Mouse (Mus musculus) hindbrain, embryonic 10.5 days (tissue): Measurements from ENCODE around the gene Cxcl17. TPM values are rescaled to one million over a fixed set of nuclear protein-coding genes. Genes with fewer than 3 reads are reported as not detected.
"Not testable (repeated sequence)": the region's sequence is repeated elsewhere in the genome, so short reads cannot be mapped to it uniquely, and the experiment has no call there.

Experiments used
- DNase-seq: peaks from one replicate; pipeline ENCODE4 v3.0.0-alpha.2; 2017; ENCODE audit warnings: low spot score
- H3K27ac ChIP-seq: fragments of 300-500 bp; sonication (generic); 2 replicates; pipeline ENCODE4 v1.5.1; 2016; ENCODE audit warnings: mild to moderate bottlenecking, moderate library complexity
- H3K27me3 ChIP-seq: fragments of 300-500 bp; sonication (generic); 2 replicates; pipeline ENCODE4 v1.6.1; 2016; ENCODE audit warnings: mild to moderate bottlenecking; ENCODE audit not compliant: poor library complexity, insufficient read depth, severe bottlenecking
- H3K36me3 ChIP-seq: fragments of 300-500 bp; sonication (generic); 2 replicates; pipeline ENCODE4 v1.6.1; 2016; ENCODE audit warnings: mild to moderate bottlenecking, moderate library complexity
- H3K4me1 ChIP-seq: fragments of 300-500 bp; sonication (generic); replicated peaks from 2 replicates; pipeline ENCODE4 v1.6.1; 2016; ENCODE audit warnings: mild to moderate bottlenecking
- H3K4me3 ChIP-seq: fragments of 300-500 bp; sonication (generic); 2 replicates; pipeline ENCODE4 v1.5.1; 2016; ENCODE audit warnings: mild to moderate bottlenecking, moderate library complexity
- H3K9me3 ChIP-seq: fragments of 300-500 bp; sonication (generic); 2 replicates; pipeline ENCODE4 v1.6.1; 2016; ENCODE audit warnings: mild to moderate bottlenecking, moderate library complexity
- WGBS: fragments of 180-500 bp; shearing (Covaris S2); methylation state at CpG from one replicate; pipeline ENCODE4 v1.1.7; 2016; 5-methylcytosine and 5-hydroxymethylcytosine counted together
- polyA plus RNA-seq: library from polyadenylated mRNA; unstranded; fragments of >200 nt; fragmentation: Nextera tagmentation; extraction: Ambion mirVana; gene quantifications from 2 replicates; pipeline ENCODE4 v1.2.1, GENCODE M21; 2016

Gene Cxcl17
- polyA plus RNA-seq, 1 experiment from 2014 or later, result 0.63 TPM

GRCm38 (mm10) chr7:25434654-25435545, 22.2 kb upstream of the Cxcl17 start:
- Histone ChIP-seq H3K27me3 (no peaks in the 10 kb centered on the region), H3K9me3 (no peaks in the 10 kb centered on the region), H3K27ac (no peak overlapping the region), H3K4me3 (no peak overlapping the region), H3K36me3 (no peaks in the 10 kb centered on the region), H3K4me1 (peaks cover 27% of the 10 kb centered on the region)
- DNase-seq, result no peak
- WGBS, result 88% methylated on average over 10 of the region's 10 CpGs

DNA sequence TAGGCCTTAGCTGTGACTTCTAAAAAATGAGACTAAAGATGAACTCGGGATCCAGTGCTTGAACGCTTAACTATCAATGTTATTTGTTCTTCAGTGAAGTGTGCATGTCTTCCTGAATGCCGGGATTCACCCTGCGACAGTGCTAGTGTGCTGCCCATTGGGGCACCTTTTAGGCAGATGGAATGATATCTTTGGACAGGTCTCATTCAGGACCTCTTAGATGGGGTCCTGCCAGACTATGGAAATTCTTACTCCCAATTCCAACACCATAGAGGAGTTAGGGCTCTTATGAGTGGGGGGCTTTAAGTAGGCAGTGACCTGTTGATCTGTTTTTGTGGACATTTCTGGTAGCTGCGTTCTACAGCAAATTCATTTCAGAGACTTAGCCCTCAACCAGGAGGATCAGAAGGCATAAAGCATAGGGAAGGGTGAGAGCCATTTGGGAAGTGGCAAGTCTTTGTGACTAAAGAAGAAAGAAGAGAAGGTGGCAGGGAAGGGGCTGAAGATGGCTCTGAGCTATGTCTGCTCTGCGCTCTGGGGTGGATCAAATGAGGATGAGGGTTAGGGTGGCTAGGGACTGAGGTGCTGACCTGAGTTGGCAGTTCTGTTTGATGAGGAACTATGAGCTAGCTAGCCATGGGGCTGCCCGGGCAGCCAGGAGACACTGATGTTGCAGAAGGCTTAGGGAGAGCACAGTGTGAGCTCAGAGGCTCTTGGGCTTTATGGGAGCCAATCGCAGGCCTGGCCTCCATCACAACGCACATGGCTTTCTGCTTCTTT, 21.3 kb upstream of the Cxcl17 start:
- no peak for DNase-seq
- H3K4me3 ChIP-seq, result no peak overlapping the region
- peaks cover 27% of the 10 kb centered on the region for H3K4me1 ChIP-seq
- peak overlapping the region; percentile 81 for H3K27ac ChIP-seq
- no peaks in the 10 kb centered on the region for H3K9me3 ChIP-seq
- H3K27me3 ChIP-seq, result no peaks in the 10 kb centered on the region
- WGBS, result 91% methylated on average over 9 of the region's 9 CpGs
- no peaks in the 10 kb centered on the region for H3K36me3 ChIP-seq

- peak overlapping the region; percentile 81 for H3K27ac ChIP-seq
- no peaks in the 10 kb centered on the region for H3K27me3 ChIP-seq
- H3K9me3 ChIP-seq, result no peaks in the 10 kb centered on the region
- H3K4me3 ChIP-seq, result no peak overlapping the region
- peak; percentile 23 for DNase-seq
- no peaks in the 10 kb centered on the region for H3K36me3 ChIP-seq
- H3K4me1 ChIP-seq, result peaks cover 27% of the 10 kb centered on the region
- WGBS, result 12% methylated on average over 5 of the region's 5 CpGs
Observed at GRCm38 (mm10) chr7:25433007-25433541, 20.4 kb upstream of the Cxcl17 start.

DNA sequence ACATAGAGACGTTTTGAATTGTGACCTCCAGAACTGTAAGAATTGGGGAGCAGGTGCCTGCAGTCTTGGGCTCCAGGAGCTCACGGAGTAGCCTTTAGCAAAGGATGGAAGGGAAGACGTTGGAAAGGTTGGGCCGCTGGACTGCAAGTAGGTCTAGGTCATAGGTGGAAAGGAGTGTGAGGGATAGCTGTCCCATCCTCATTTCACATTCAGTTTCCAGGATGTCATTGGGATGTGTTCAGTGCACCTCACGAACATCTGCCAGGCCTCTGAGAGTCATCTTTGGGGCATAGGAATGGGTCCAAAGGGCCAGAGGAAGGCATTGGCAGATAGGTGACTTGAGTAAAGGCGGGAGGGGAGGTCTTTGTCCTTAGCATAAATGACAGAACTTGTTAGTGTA, 19.7 kb upstream of the Cxcl17 start:
- Histone ChIP-seq H3K27ac (peak overlapping the region; percentile 81; the same call in 1 of the 2 replicates), H3K4me3 (no peak overlapping the region), H3K36me3 (no peaks in the 10 kb centered on the region), H3K9me3 (no peaks in the 10 kb centered on the region), H3K4me1 (peaks cover 27% of the 10 kb centered on the region), H3K27me3 (no peaks in the 10 kb centered on the region)
- WGBS, result 93% methylated on average over 6 of the region's 6 CpGs
- no peak for DNase-seq

- Histone ChIP-seq H3K4me1 (peaks cover 22% of the 10 kb centered on the region), H3K27me3 (no peaks in the 10 kb centered on the region), H3K4me3 (no peak overlapping the region), H3K36me3 (no peaks in the 10 kb centered on the region), H3K27ac (no peak overlapping the region), H3K9me3 (no peaks in the 10 kb centered on the region)
- WGBS, result 83% methylated on average over 4 of the region's 4 CpGs
- no peak for DNase-seq
Observed at GRCm38 (mm10) chr7:25429886-25430784, 17.4 kb upstream of the Cxcl17 start.

DNA sequence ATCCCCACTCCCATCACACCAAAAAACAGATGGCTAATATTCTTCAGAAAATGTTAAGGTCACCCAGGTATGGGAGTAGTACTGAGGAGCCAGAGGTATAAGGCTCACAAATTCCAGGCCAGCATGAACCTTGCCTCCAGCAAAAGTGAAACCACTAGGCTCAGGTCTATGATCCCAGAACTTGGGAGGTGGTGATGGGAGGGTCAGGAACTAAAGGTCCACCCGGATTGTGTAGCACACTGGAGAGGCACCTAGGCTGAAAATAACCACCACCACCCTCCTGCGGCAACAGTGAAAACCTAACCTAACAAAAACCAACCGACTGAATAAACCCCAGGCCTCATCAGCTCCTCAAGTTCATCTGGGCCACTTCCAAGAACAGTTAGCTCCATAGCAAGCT, 15.6 kb upstream of the Cxcl17 start:
- Histone ChIP-seq H3K4me3 (no peak overlapping the region), H3K9me3 (no peaks in the 10 kb centered on the region), H3K36me3 (no peaks in the 10 kb centered on the region), H3K27ac (no peak overlapping the region), H3K4me1 (peaks cover 7% of the 10 kb centered on the region), H3K27me3 (peaks cover 6% of the 10 kb centered on the region; the same call in 1 of the 2 replicates)
- DNase-seq, result no peak
- WGBS, result 90% methylated on average over 3 of the region's 3 CpGs

GRCm38 (mm10) chr7:25427144-25427543, 14.5 kb upstream of the Cxcl17 start:
- no peaks in the 10 kb centered on the region for H3K9me3 ChIP-seq
- no peak overlapping the region for H3K4me3 ChIP-seq
- no peaks in the 10 kb centered on the region for H3K36me3 ChIP-seq
- H3K4me1 ChIP-seq, result peaks cover 7% of the 10 kb centered on the region; the same call in 1 of the 2 replicates
- 86% methylated on average over 5 of the region's 5 CpGs for WGBS
- DNase-seq, result no peak
- no peak overlapping the region for H3K27ac ChIP-seq
- H3K27me3 ChIP-seq, result peaks cover 18% of the 10 kb centered on the region

GRCm38 (mm10) chr7:25426380-25426779, 13.7 kb upstream of the Cxcl17 start:
- 88% methylated on average over 4 of the region's 4 CpGs for WGBS
- not testable (repeated sequence) for H3K27ac ChIP-seq, H3K9me3 ChIP-seq, H3K4me3 ChIP-seq, DNase-seq, H3K4me1 ChIP-seq, H3K36me3 ChIP-seq
- H3K27me3 ChIP-seq, result peaks cover 26% of the 10 kb centered on the region

- H3K9me3 ChIP-seq, result no peaks in the 10 kb centered on the region
- no peaks in the 10 kb centered on the region for H3K36me3 ChIP-seq
- peaks cover 7% of the 10 kb centered on the region; the same call in 1 of the 2 replicates for H3K4me1 ChIP-seq
- no peak overlapping the region for H3K4me3 ChIP-seq
- WGBS, result 36% methylated on average over 4 of the region's 4 CpGs
- no peak overlapping the region for H3K27ac ChIP-seq
- peak; percentile 80 for DNase-seq
- H3K27me3 ChIP-seq, result peaks cover 26% of the 10 kb centered on the region
Observed at GRCm38 (mm10) chr7:25424429-25424828, 11.7 kb upstream of the Cxcl17 start.

DNA sequence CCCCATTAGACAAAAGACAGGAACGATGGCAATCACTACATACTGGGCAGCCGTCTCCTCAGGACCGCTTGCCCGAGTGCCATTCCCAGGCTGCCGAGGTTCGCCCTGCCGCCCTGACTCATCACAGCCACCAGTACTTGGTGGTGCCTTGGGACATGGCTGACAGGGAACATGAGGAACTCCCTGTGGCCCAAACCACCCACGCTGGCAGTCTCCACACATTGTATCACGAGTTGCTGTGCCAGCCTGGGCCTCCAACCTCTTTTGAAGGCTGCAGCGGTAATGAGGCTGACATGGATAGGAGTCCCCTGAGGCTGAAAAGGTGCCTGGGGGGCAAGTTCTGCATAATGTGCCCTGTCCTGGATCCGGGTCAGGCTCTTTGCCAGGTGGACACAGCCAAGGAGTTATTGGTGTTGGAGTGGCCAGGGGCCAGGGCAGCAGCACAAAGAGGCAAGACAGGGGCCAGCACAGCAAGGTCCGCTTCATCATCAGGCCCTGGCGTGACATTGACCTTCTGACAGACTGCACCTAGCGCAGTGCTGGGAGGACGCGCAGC, 9.7 kb upstream of the Cxcl17 start:
- Histone ChIP-seq H3K36me3 (no peaks in the 10 kb centered on the region), H3K27me3 (peaks cover 26% of the 10 kb centered on the region), H3K27ac (no peak overlapping the region), H3K9me3 (no peaks in the 10 kb centered on the region), H3K4me3 (no peak overlapping the region), H3K4me1 (peaks cover 7% of the 10 kb centered on the region; the same call in 1 of the 2 replicates)
- 71% methylated on average over 16 of the region's 16 CpGs for WGBS
- no peak for DNase-seq

DNA sequence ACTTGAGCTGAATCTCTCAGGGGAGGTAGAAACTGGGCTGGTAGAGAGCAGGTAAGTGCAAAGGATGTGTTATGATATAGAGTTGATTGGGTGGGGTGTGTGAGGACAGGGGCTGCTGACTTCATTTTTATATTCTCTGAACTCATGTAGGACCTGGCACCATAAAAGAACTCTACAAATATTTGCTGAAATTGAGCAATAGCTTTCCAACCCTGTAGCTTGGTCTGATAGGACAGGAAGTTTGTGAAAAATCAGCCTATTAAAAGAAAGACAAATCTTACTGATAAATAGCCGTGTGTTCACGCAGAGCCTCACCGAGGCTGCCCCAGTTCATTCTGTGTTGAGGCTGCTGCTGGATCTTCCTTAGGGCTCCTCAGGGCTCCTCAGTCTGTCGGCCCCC, 7.3 kb upstream of the Cxcl17 start:
- no peak overlapping the region for H3K27ac ChIP-seq
- peaks cover 26% of the 10 kb centered on the region for H3K27me3 ChIP-seq
- peaks cover 7% of the 10 kb centered on the region; the same call in 1 of the 2 replicates for H3K4me1 ChIP-seq
- no peaks in the 10 kb centered on the region for H3K9me3 ChIP-seq
- WGBS, result 93% methylated on average over 4 of the region's 4 CpGs
- no peak overlapping the region for H3K4me3 ChIP-seq
- no peaks in the 10 kb centered on the region for H3K36me3 ChIP-seq
- no peak for DNase-seq

- Histone ChIP-seq H3K27me3 (peaks cover 26% of the 10 kb centered on the region), H3K27ac (no peak overlapping the region), H3K9me3 (no peaks in the 10 kb centered on the region), H3K4me1 (peaks cover 7% of the 10 kb centered on the region; the same call in 1 of the 2 replicates), H3K36me3 (no peaks in the 10 kb centered on the region), H3K4me3 (no peak overlapping the region)
- WGBS, result 82% methylated on average over 8 of the region's 8 CpGs
- DNase-seq, result no peak
Observed at GRCm38 (mm10) chr7:25419536-25419935, 6.8 kb upstream of the Cxcl17 start.
